Mouse (Mus musculus) liver, embryonic 14.5 days (tissue): ENCODE measurements around the gene Triobp.

Experiments
- CTCF ChIP-seq: IDR thresholded peaks from 2 replicates; pipeline ENCODE4 v1.5.1; 2016; ENCODE audit warnings: antibody characterized with exemption, low read depth, control low read depth
- EP300 ChIP-seq: IDR thresholded peaks from 2 replicates; pipeline ENCODE4 v1.6.1; 2016; ENCODE audit warnings: antibody characterized with exemption, low read depth

DNA sequence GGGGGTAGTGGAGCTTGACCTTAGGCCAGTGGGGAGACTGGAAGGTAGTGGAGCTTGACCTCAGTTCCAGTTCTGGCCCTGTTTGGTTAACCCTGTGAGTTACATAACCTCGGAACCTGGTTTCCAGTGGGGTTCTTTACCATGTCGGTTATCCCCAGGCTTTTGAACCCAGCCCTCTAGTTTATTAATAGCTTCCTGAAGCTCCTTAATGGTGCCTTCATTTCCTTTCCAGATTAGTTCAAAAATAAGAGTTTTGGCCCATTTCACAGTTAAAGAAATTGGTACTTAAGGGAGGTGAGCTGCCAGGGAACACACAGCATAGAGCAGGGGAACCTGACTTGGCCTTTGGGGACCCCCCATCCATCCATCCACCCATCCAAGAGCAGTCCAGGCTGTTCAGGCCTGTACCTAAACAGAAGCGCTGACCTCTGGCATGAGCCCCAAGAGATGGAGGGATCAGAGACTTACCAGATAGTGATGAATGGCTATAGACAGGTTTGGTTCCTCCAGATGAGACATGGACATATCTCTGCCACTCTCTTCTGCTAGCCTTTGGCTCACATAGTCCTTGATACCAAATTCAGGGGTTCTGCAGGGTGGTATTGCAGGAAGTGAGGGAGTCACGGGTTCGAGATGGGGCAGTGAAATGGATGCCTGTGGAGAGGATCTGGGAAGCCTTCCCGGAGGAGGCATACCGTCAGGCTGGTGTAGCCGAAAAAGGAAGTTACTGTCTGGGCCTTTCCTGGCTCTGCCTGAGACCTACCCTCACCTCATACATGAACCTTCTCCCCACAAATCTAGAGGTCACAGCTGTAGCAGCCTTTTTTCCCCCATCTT is 32.5 kb upstream of the Triobp start:
- no peak for TF ChIP-seq CTCF
- no peak for TF ChIP-seq EP300
